Mouse (Mus musculus): Measurements from ENCODE around the gene Dspp. TPM values are rescaled to one million over a fixed set of nuclear protein-coding genes. Genes with fewer than 3 reads are reported as not detected.

Gene Dspp
- polyA plus RNA-seq (2012; rRNA removed): not detected in 2 replicates

DNA sequence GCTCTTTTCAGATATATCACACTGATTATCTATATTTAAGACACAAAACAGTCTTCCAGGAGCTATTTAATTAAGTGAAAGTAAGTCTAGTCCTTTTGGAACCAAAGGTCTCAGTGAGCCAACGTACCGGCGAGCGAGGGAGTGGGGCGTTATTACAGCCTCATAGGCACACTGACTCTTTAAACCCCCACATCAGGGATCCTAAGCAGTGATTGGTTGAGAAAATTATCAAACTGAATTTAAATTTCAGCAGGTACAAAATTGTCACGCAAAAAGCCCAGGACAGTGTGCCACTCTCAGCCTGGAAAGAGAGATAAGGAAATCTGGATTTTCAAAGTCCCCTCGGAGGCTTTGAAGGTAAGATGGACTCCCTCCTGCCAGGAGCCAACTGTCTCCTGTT, at the start of gene Dspp:
Dspp (plus strand) TSS at position 301 of the 400 bp plus-strand sequence.

DNA sequence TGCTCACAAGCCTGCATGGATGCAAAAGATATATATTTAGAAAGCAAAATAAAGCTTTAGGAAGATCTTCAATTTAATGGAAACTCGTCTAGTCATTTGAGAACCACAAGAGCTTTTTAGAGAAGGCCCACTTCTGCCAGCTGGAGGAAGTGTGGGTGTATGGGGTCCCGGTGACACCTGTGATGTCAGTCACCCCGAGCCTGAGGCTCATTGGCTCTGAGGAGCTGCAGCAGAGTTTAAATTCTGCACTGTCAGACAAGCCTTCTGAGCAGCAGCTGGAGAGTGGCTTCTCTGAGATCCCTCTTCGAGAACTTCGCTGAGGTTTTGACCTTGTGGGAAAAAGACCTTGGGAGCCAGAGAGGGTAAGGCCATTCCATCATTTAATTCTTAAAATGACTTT, 31.8 kb downstream of the Dspp start, which contains the start of gene Dmp1:
Dmp1 (plus strand) TSS at position 263 of the 400 bp plus-strand sequence.

Other genes with a start within 250 kb of the Dspp start
- gene Hsd17b13, start 193.3 kb upstream of the Dspp start, polyA plus RNA-seq (2012; rRNA removed): 0.37 TPM in 1 of 2 replicates, not detected in the other
- 39.5 and 40.0 TPM in 2 replicates for gene Hsd17b11, start 148.8 kb upstream of the Dspp start, polyA plus RNA-seq (2012; rRNA removed)
- gene Nudt9, start 124.4 kb upstream of the Dspp start, polyA plus RNA-seq (2012; rRNA removed): 69.0 and 77.8 TPM in 2 replicates
- not detected in 2 replicates for gene Gm17660, start 93.1 kb upstream of the Dspp start, polyA plus RNA-seq (2012; rRNA removed)
- 140 and 198 TPM in 2 replicates for gene Sparcl1, start 57.0 kb upstream of the Dspp start, polyA plus RNA-seq (2012; rRNA removed)
- 0.12 and 0.28 TPM in 2 replicates for gene Dmp1, start 31.9 kb downstream of the Dspp start, polyA plus RNA-seq (2012; rRNA removed)
- not detected in 2 replicates for gene Ibsp, start 128.5 kb downstream of the Dspp start, polyA plus RNA-seq (2012; rRNA removed)
- not detected in 2 replicates for gene Mepe, start 154.6 kb downstream of the Dspp start, polyA plus RNA-seq (2012; rRNA removed)

Data from ovary, adult 2 months (tissue).